Mouse (Mus musculus): ENCODE results near the gene Uvrag.

GRCm38 (mm10) chr7:99100087-99100486, 40.9 kb downstream of the Uvrag start:
- TF ChIP-seq CTCF (IDR thresholded peaks at IDR 0.05; ENCODE audit: low read depth, low read length) (no peak), POLR2A (IDR thresholded peaks at IDR 0.05; ENCODE audit: extremely low read depth, insufficient read depth, low read length) (no peak)
